In the genomic region with DNA sequence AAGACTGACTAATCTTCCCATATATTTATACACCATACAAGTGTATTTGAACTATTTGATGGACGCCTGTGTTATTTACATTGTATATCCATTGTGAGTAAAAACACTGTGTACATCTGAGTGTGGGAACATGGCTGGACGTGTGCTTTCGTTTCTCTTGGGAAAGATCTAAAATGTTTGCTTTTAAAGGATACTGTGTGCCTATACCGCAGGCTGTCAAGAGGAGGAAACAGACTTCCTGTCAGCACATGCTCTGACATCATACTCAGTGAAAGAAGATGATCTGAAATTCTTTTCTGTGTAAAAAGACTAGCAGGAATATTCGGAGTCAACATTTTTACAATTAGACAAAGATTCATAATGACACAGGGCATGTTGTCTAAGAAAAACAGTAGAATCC, we compare ENCODE assay signal across 20 mouse cellular contexts. TPM values are rescaled to one million over a fixed set of nuclear protein-coding genes. Genes with fewer than 3 reads are reported as not detected.
A peak's percentile ranks its signal among the peaks of the same experiment; 100 is the strongest.
DNase-seq lines count a peak whose midpoint lies in the region; ATAC-seq and TF ChIP-seq lines count a peak whose summit lies in the region.
"Had no signal": no experiment of that assay in that cellular context is flagged by ENCODE, and none has a peak within 500 bp of the region (broad histone marks: within the 10 kb centered on the region; RNA-seq: fewer than 3 reads in every experiment).

No protein-coding gene starts in this region.

- H3K4me2 ChIP-seq in heart, embryonic 13.5 days = 0 out of 2 replicates have a peak overlapping the region, but pooled peaks have one; percentile 37
- H3K4me2 ChIP-seq in heart, embryonic 11.5 days = no peak overlapping the region
- H3K4me2 ChIP-seq in heart, postnatal 0 days (ENCODE audit: low read depth, low read length) = no peak overlapping the region
- no peak overlapping the region for H3K4me2 ChIP-seq in embryonic facial prominence, embryonic 14.5 days (ENCODE audit: low read depth, low read length)
- H3K4me2 ChIP-seq: forebrain, embryonic 15.5 days; hindbrain, embryonic 12.5 days had no signal

- H3K36me3 ChIP-seq in heart, embryonic 13.5 days = no peaks in the 10 kb centered on the region
- H3K36me3 ChIP-seq in heart, embryonic 11.5 days (ENCODE audit: control insufficient read depth, insufficient read depth, low read length) = no peaks in the 10 kb centered on the region
- H3K36me3 ChIP-seq in heart, postnatal 0 days (replicated peaks; ENCODE audit: control insufficient read depth, insufficient read depth, low read length) = no peaks in the 10 kb centered on the region
- no peaks in the 10 kb centered on the region for H3K36me3 ChIP-seq in embryonic facial prominence, embryonic 14.5 days (ENCODE audit: control insufficient read depth, insufficient read depth, low read length)
- H3K36me3 ChIP-seq: forebrain, embryonic 15.5 days; heart, embryonic 10.5 days; hindbrain, embryonic 12.5 days had no signal

- H3K27me3 ChIP-seq in heart, embryonic 13.5 days (replicated peaks) = no peaks in the 10 kb centered on the region
- no peaks in the 10 kb centered on the region for H3K27me3 ChIP-seq in heart, embryonic 11.5 days (ENCODE audit: control insufficient read depth, insufficient read depth, low read length)
- H3K27me3 ChIP-seq in heart, postnatal 0 days (ENCODE audit: control insufficient read depth, insufficient read depth, low read length) = no peaks in the 10 kb centered on the region
- no peaks in the 10 kb centered on the region for H3K27me3 ChIP-seq in embryonic facial prominence, embryonic 14.5 days (replicated peaks; ENCODE audit: control insufficient read depth, insufficient read depth, low read length)
- H3K27me3 ChIP-seq: forebrain, embryonic 15.5 days; hindbrain, embryonic 12.5 days had no signal

- H3K9me3 ChIP-seq in heart, embryonic 13.5 days = no peaks in the 10 kb centered on the region
- H3K9me3 ChIP-seq in heart, embryonic 11.5 days (replicated peaks; ENCODE audit: control insufficient read depth, low read length) = no peaks in the 10 kb centered on the region
- H3K9me3 ChIP-seq in heart, postnatal 0 days (replicated peaks; ENCODE audit: control insufficient read depth, low read length) = no peaks in the 10 kb centered on the region
- H3K9me3 ChIP-seq in embryonic facial prominence, embryonic 14.5 days (ENCODE audit: control insufficient read depth, low read length) = no peaks in the 10 kb centered on the region
- H3K9me3 ChIP-seq: forebrain, embryonic 15.5 days; heart, embryonic 10.5 days; hindbrain, embryonic 12.5 days had no signal

- no peak for DNase-seq in heart, postnatal 0 days (ENCODE audit: low spot score)
- DNase-seq in heart, postnatal 4 days = no peak
- no peak for DNase-seq in embryonic facial prominence, embryonic 14.5 days (ENCODE audit: low spot score)
- peak; percentile 6 for DNase-seq in naive thymus-derived CD4-positive, alpha-beta T cell, adult 2 months (ENCODE audit: low read depth)
- DNase-seq: adrenal gland, postnatal 14 days; cerebellum, adult 11-12 months; cerebellum, adult 9-10 months; cerebellum, postnatal 25 days; gastrocnemius, postnatal 10 days; kidney, adult 8-10 months had no signal

- no peak overlapping the region for H3K4me3 ChIP-seq in heart, embryonic 13.5 days
- no peak overlapping the region for H3K4me3 ChIP-seq in heart, embryonic 11.5 days (ENCODE audit: low read depth, low read length)
- no peak overlapping the region for H3K4me3 ChIP-seq in heart, postnatal 0 days (ENCODE audit: low read depth, low read length)
- no peak overlapping the region for H3K4me3 ChIP-seq in embryonic facial prominence, embryonic 14.5 days (ENCODE audit: low read depth, low read length)
- H3K4me3 ChIP-seq: forebrain, embryonic 15.5 days; heart, embryonic 10.5 days; hindbrain, embryonic 12.5 days had no signal

- TF ChIP-seq CTCF in heart, postnatal 0 days (IDR thresholded peaks at IDR 0.05; ENCODE audit: low read depth) = no peak

- H3K27ac ChIP-seq in heart, embryonic 13.5 days (replicated peaks) = peak overlapping the region; percentile 74
- H3K27ac ChIP-seq in heart, embryonic 11.5 days (ENCODE audit: low read depth, low read length) = no peak overlapping the region
- H3K27ac ChIP-seq in heart, postnatal 0 days (ENCODE audit: low read depth) = peak overlapping the region; percentile 64
- H3K27ac ChIP-seq in embryonic facial prominence, embryonic 14.5 days (replicated peaks; ENCODE audit: low read depth, low read length) = peak overlapping the region; percentile 39; the same call in 1 of the 2 replicates
- H3K27ac ChIP-seq: forebrain, embryonic 15.5 days; heart, embryonic 10.5 days; hindbrain, embryonic 12.5 days had no signal

- peaks cover 16% of the 10 kb centered on the region for H3K4me1 ChIP-seq in heart, embryonic 13.5 days
- H3K4me1 ChIP-seq in heart, embryonic 11.5 days (ENCODE audit: control insufficient read depth, insufficient read depth, low read length) = peaks cover 9% of the 10 kb centered on the region
- 0 out of 2 replicates have a peak, but pooled peaks cover 12% of the 10 kb centered on the region for H3K4me1 ChIP-seq in heart, postnatal 0 days (ENCODE audit: control insufficient read depth, insufficient read depth)
- no peaks in the 10 kb centered on the region for H3K4me1 ChIP-seq in embryonic facial prominence, embryonic 14.5 days (ENCODE audit: control insufficient read depth, insufficient read depth, low read length)
- H3K4me1 ChIP-seq: forebrain, embryonic 15.5 days; hindbrain, embryonic 12.5 days had no signal

- 35% methylated on average over 5 of the region's 5 CpGs for WGBS in heart, embryonic 13.5 days
- 48% methylated on average over 5 of the region's 5 CpGs for WGBS in heart, embryonic 11.5 days (ENCODE audit: insufficient replicate concordance)
- WGBS in heart, postnatal 0 days = 36% methylated on average over 5 of the region's 5 CpGs
- WGBS in embryonic facial prominence, embryonic 14.5 days = 48% methylated on average over 5 of the region's 5 CpGs

- H3K9ac ChIP-seq in heart, embryonic 13.5 days = no peak overlapping the region
- H3K9ac ChIP-seq in heart, embryonic 11.5 days (ENCODE audit: low read depth, low read length) = no peak overlapping the region
- no peak overlapping the region for H3K9ac ChIP-seq in heart, postnatal 0 days (replicated peaks; ENCODE audit: low read depth, low read length)
- no peak overlapping the region for H3K9ac ChIP-seq in embryonic facial prominence, embryonic 14.5 days (ENCODE audit: low read depth, low read length)
- H3K9ac ChIP-seq: forebrain, embryonic 15.5 days; hindbrain, embryonic 12.5 days had no signal

- no peak for TF ChIP-seq EP300 in heart, postnatal 0 days (IDR thresholded peaks at IDR 0.05; ENCODE audit: low read depth)

- ATAC-seq in heart, embryonic 13.5 days (ENCODE audit: extremely low read depth, insufficient number of reproducible peaks, low FRiP score, low TSS enrichment) = no peak
- no peak for ATAC-seq in heart, embryonic 11.5 days (replicated peaks; ENCODE audit: insufficient number of reproducible peaks, low FRiP score, low TSS enrichment)
- no peak for ATAC-seq in heart, postnatal 0 days (ENCODE audit: insufficient read depth, low read depth)
- ATAC-seq in embryonic facial prominence, embryonic 14.5 days (ENCODE audit: low read depth) = no peak
- no peak for ATAC-seq in activated CD4-positive, CD25-positive, alpha-beta regulatory T cell, adult 4 months
- ATAC-seq: forebrain, embryonic 15.5 days; hindbrain, embryonic 16.5 days; inflammation-experienced regulatory T-cells, adult 6 months; intestine, postnatal 0 days had no signal

RNA-seq across cellular contexts. Expression of gene Cers3, which starts 26.6 kb away (rescaled TPM):
- 0.39 and 0.45 TPM in 2 replicates for polyA plus RNA-seq in heart, embryonic 13.5 days (2015; fragmentation: Nextera tagmentation; extraction: Ambion mirVana)
- polyA plus RNA-seq in heart, embryonic 11.5 days (2014; fragmentation: Nextera tagmentation; extraction: Ambion mirVana) = 0.08 and 0.19 TPM in 2 replicates
- total RNA-seq in heart, postnatal 0 days (2014; rRNA removed; ENCODE audit: low replicate concordance) = 1.3 and 9.5 TPM in 2 replicates
- polyA plus RNA-seq in heart, postnatal 0 days (2015; fragmentation: Nextera tagmentation; extraction: Ambion mirVana) = 0.19 and 0.22 TPM in 2 replicates
- under 1 TPM; 0.38 to 0.55 TPM for total RNA-seq in heart, postnatal 4 days (2021)
- polyA plus RNA-seq in embryonic facial prominence, embryonic 14.5 days (2014; fragmentation: Nextera tagmentation; extraction: Ambion mirVana) = 5.0 and 6.7 TPM in 2 replicates
- not detected for polyA plus RNA-seq in activated CD4-positive, CD25-positive, alpha-beta regulatory T cell, adult 4 months (2017; shearing (Covaris generic))
- total RNA-seq: gastrocnemius, postnatal 10 days; MEL had no signal
- polyA plus RNA-seq: inflammation-experienced regulatory T-cells, adult 6 months had no signal
